Mouse (Mus musculus) embryonic facial prominence, embryonic 14.5 days (tissue): Measurements from ENCODE around the gene Cpsf4l. TPM values are rescaled to one million over a fixed set of nuclear protein-coding genes. Genes with fewer than 3 reads are reported as not detected.
A peak's percentile ranks its signal among the peaks of the same experiment; 100 is the strongest.

Experiments used
- ATAC-seq: fragments of 200-750 bp; cut with Nextera tagmentation; 2 replicates; pipeline ENCODE4 v1.8.0; 2017; ENCODE audit warnings: low read depth, moderate number of reproducible peaks, moderate TSS enrichment
- DNase-seq: peaks from one replicate; pipeline ENCODE4 v3.0.0-alpha.2; 2015; ENCODE audit warnings: low spot score
- H3K27ac ChIP-seq: fragments of 300-500 bp; sonication (generic); replicated peaks from 2 replicates; pipeline ENCODE4 v1.5.1; 2014; ENCODE audit warnings: low read depth, mild to moderate bottlenecking, low read length, moderate library complexity
- H3K27me3 ChIP-seq: fragments of 300-500 bp; sonication (generic); replicated peaks from 2 replicates; pipeline ENCODE4 v1.6.1; 2014; ENCODE audit warnings: low read length; ENCODE audit not compliant: control insufficient read depth, insufficient read depth
- H3K36me3 ChIP-seq: fragments of 300-500 bp; sonication (generic); 2 replicates; pipeline ENCODE4 v1.6.1; 2014; ENCODE audit warnings: low read length, mixed read lengths; ENCODE audit not compliant: control insufficient read depth, insufficient read depth
- H3K4me1 ChIP-seq: fragments of 300-500 bp; sonication (generic); 2 replicates; pipeline ENCODE4 v1.6.1; 2014; ENCODE audit warnings: antibody characterized with exemption, low read length; ENCODE audit not compliant: control insufficient read depth, insufficient read depth
- H3K4me2 ChIP-seq: fragments of 300-500 bp; sonication (generic); 2 replicates; pipeline ENCODE4 v1.6.1; 2014; ENCODE audit warnings: low read depth, mild to moderate bottlenecking, low read length, moderate library complexity, mixed read lengths
- H3K4me3 ChIP-seq: fragments of 300-500 bp; sonication (generic); 2 replicates; pipeline ENCODE4 v1.5.1; 2014; ENCODE audit warnings: low read depth, mild to moderate bottlenecking, low read length
- H3K9ac ChIP-seq: fragments of 300-500 bp; sonication (generic); 2 replicates; pipeline ENCODE4 v1.6.1; 2014; ENCODE audit warnings: low read depth, mild to moderate bottlenecking, low read length, moderate library complexity, mixed read lengths
- H3K9me3 ChIP-seq: fragments of 300-500 bp; sonication (generic); 2 replicates; pipeline ENCODE4 v1.6.1; 2016; ENCODE audit warnings: low read length; ENCODE audit not compliant: control insufficient read depth
- WGBS: fragments of 180-500 bp; shearing (Covaris S2); extraction: QIAGEN DNeasy Blood & Tissue Kit; methylation state at CpG from one replicate; pipeline ENCODE4 v1.1.7; 2014; 5-methylcytosine and 5-hydroxymethylcytosine counted together
- polyA plus RNA-seq: library from polyadenylated mRNA; unstranded; fragments of >200 nt; fragmentation: Nextera tagmentation; extraction: Ambion mirVana; gene quantifications from 2 replicates; pipeline ENCODE4 v1.2.1, GENCODE M21; 2014

Cpsf4l gene
- polyA plus RNA-seq, 1 experiment from 2014 or later: 1.2 TPM

DNA sequence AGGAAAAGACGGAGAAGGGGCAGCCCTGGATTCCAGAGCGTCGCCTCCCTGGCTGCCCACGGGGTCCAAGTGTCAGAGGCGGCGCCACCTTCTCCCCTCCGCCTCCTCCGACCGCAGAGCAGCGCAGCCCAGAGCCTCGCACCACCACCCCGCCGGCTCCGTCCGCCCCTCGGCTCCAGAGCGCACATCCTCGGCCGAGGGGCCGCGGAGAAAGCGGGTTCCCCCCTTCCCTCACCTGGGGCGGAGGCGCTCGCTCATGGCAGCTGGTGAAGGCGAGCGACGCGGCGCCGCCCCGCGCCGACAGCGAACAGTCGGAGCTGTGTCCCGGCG is 26.2 kb downstream of the Cpsf4l start:
- Histone ChIP-seq H3K27ac (peak overlapping the region; percentile 96), H3K9me3 (no peaks in the 10 kb centered on the region), H3K36me3 (peaks cover 12% of the 10 kb centered on the region), H3K4me2 (peak overlapping the region; percentile 85), H3K27me3 (no peaks in the 10 kb centered on the region), H3K4me3 (peak overlapping the region; percentile 91), H3K9ac (peak overlapping the region; percentile 90), H3K4me1 (peaks cover 10% of the 10 kb centered on the region)
- DNase-seq (no peak), ATAC-seq (no peak)
- WGBS: 0% methylated on average over 4 of the region's 38 CpGs

DNA sequence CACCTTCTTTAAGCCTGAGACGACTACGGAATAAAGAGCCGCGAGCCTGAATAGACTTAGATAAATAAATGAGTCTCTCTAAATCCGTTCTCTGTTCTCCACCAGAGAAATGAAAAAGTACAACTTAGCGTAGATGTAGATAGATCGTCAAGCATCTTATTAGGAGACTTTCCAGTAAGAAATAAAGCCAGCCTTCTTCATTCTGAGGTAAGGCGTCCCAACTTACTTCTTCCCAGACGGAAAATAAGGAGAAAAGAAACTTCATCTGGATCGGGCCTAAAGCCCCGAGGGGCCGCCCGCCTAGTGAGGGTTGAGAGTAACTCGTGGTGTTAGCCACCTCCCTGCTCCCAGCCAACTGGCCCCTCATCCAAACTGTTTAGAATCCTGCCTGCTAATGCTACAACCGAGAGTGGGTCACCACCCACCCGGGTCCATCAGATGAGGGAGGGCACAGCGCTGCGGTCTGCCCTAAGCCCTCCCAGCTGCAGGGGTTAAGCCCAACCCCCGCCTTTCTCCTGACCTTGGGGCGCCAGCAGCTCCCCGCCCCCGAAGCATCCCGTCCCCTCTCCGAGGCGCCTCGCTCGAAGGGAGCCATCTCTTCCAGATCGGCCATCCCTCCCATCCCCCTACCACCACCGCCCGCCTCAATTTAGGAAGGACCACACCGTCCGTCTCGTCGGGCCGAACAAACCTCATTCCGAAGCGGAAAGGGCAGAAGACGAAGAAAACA is 26.8 kb downstream of the Cpsf4l start:
- Histone ChIP-seq H3K4me2 (peak overlapping the region; percentile 85), H3K27me3 (no peaks in the 10 kb centered on the region), H3K4me1 (peaks cover 10% of the 10 kb centered on the region), H3K4me3 (peak overlapping the region; percentile 91), H3K36me3 (peaks cover 6% of the 10 kb centered on the region), H3K9ac (peak overlapping the region; percentile 90), H3K27ac (peak overlapping the region; percentile 96), H3K9me3 (no peaks in the 10 kb centered on the region)
- 2% methylated on average over 32 of the region's 38 CpGs for WGBS
- DNase-seq: peak; percentile 70
- peak; percentile 21 for ATAC-seq

DNA sequence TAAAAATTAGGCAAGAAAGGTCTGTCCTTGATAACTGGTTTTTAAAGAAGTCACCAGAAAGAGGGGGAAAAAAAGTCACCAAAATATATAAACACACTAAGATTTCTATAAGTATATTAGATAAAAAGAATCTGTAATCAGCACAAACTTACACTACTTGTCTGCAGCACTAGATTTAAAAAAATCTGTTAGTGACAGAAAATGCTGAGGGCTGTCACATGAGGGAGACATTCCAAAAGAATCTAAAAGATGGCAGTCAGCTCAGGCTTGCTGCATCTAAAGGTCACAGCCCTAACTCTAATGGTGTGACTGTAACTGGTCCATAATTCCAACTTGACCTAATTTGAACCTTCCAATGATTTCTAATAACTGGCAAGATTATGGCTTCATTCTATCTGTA is 27.8 kb downstream of the Cpsf4l start:
- Histone ChIP-seq H3K9me3 (no peaks in the 10 kb centered on the region), H3K27ac (no peak overlapping the region), H3K4me2 (peak overlapping the region; percentile 85), H3K9ac (peak overlapping the region; percentile 90; the same call in 1 of the 2 replicates), H3K36me3 (peaks cover 3% of the 10 kb centered on the region; the same call in 1 of the 2 replicates), H3K4me1 (peaks cover 10% of the 10 kb centered on the region), H3K4me3 (peak overlapping the region; percentile 91), H3K27me3 (no peaks in the 10 kb centered on the region)
- no peak for ATAC-seq
- no peak for DNase-seq

DNA sequence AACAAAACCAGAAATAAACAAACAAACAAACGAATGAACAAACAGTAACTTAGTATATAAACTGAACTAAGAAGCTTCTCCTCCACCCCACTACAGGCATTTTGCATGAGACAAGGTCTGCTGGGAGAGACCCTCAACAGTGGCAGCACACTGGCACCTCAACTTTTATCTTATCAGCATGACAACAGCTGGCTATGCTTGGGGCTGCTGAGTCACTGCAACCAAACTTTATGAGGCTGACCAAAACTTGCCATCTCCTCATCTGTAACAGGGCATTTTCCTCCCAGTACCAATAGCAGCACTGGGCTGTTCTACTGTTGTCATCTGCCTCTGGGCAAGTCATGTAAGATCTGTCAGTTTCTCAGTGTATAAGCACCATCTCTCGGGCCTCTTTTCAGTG is 28.9 kb downstream of the Cpsf4l start:
- H3K9me3 ChIP-seq: no peaks in the 10 kb centered on the region
- peaks cover 10% of the 10 kb centered on the region for H3K4me1 ChIP-seq
- no peaks in the 10 kb centered on the region for H3K27me3 ChIP-seq
- H3K9ac ChIP-seq: no peak overlapping the region
- no peak overlapping the region for H3K27ac ChIP-seq
- no peak overlapping the region for H3K4me3 ChIP-seq
- 77% methylated on average over 2 of the region's 2 CpGs for WGBS
- no peak for DNase-seq
- peaks cover 12% of the 10 kb centered on the region for H3K36me3 ChIP-seq
- ATAC-seq: no peak
- no peak overlapping the region for H3K4me2 ChIP-seq

DNA sequence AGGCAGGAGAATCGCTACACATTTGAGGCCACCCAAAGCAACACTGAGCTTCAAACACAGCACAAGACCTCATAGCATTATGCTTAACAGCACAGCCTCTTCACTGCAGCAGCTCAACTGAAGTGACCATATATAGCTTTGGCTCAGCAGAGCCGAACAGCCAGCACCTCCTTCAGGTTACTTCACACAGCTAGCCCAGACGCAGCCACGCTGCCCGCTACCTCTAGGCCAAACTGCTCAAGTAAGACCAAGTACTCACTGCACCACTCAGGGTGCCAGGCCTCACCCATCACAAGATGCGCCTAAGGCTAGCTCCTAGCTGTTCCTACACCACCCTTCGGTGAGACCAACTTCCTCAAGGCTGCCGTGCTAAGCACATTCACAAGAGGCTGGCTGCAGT is 31.4 kb downstream of the Cpsf4l start:
- Histone ChIP-seq H3K36me3 (peaks cover 28% of the 10 kb centered on the region), H3K27me3 (no peaks in the 10 kb centered on the region), H3K27ac (no peak overlapping the region), H3K4me1 (peaks cover 4% of the 10 kb centered on the region; the same call in 1 of the 2 replicates), H3K4me3 (no peak overlapping the region), H3K9me3 (no peaks in the 10 kb centered on the region), H3K9ac (no peak overlapping the region), H3K4me2 (no peak overlapping the region)
- DNase-seq (no peak), ATAC-seq (no peak)
- 90% methylated on average over 8 of the region's 8 CpGs for WGBS

DNA sequence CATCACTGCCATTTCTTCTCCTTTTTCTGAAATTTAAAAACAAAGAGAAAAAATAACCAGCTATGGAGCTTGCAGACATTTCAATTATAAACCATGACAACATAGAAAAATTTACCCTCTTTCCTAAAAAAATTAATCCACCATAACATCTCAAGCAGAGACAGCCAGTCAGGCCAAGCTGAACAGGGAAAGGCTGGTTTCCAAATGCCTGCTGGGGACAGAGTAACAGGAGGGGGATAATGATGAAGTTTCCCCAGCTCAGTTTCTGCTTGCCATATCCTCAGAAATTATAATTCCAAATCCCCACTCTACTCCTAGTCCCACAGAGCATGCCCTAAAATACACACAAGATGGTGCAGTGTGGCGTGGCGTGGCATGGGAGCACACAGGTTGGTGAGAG is 32.4 kb downstream of the Cpsf4l start:
- H3K9me3 ChIP-seq: no peaks in the 10 kb centered on the region
- no peak overlapping the region for H3K4me2 ChIP-seq
- no peak for ATAC-seq
- H3K27ac ChIP-seq: no peak overlapping the region
- peaks cover under 1% of the 10 kb centered on the region; the same call in 1 of the 2 replicates for H3K4me1 ChIP-seq
- H3K27me3 ChIP-seq: no peaks in the 10 kb centered on the region
- 92% methylated on average over 2 of the region's 2 CpGs for WGBS
- no peak overlapping the region for H3K9ac ChIP-seq
- H3K4me3 ChIP-seq: no peak overlapping the region
- DNase-seq: no peak
- H3K36me3 ChIP-seq: peaks cover 37% of the 10 kb centered on the region

DNA sequence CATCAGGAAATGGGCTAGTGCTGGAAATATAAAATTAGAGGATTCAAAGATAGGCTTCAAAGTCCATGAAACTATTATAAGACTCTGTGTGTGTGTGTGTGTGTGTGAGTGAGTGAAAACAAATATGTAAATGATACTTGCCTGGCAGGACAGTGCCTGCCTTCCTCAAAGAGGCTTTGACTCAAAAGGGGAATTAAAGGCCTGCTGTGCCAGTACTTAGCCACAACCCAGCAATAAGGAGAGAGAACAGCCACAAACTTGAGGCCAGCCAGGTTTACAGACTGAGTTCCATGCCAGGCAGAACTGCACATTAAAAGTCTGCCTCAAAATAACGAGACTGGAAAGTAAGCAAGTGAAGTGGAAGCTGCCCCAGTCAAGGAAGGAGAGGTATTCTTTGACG is 33.0 kb downstream of the Cpsf4l start:
- no peaks in the 10 kb centered on the region for H3K27me3 ChIP-seq
- no peak overlapping the region for H3K4me2 ChIP-seq
- WGBS: 67% methylated on average over 2 of the region's 2 CpGs
- no peak overlapping the region for H3K4me3 ChIP-seq
- no peaks in the 10 kb centered on the region for H3K9me3 ChIP-seq
- 0 out of 2 replicates have a peak, but pooled peaks have one; percentile 10 for ATAC-seq
- peaks cover 43% of the 10 kb centered on the region for H3K36me3 ChIP-seq
- no peak overlapping the region for H3K9ac ChIP-seq
- H3K4me1 ChIP-seq: no peaks in the 10 kb centered on the region
- peak; percentile 53 for DNase-seq
- H3K27ac ChIP-seq: peak overlapping the region; percentile 28; the same call in 1 of the 2 replicates

DNA sequence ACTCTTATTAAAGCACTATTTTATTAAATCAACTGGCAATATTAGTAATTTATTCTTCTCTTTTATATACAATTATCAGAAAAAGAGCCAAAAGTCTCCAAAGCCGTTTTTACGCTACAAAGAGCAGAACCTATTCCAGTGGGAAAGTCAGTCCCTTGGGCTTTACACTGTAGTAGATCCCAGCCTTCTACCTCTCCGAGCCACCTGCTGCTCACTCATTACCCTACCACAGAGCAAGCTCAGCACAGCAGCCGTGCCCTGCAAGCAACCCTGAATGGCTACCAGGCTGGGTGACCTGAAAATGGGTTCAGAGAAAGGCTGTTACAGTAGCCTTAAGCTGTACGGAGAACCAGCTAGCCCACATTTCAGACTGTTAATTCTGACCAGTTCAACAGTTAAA is 35.2 kb downstream of the Cpsf4l start:
- H3K27me3 ChIP-seq: no peaks in the 10 kb centered on the region
- H3K4me2 ChIP-seq: no peak overlapping the region
- no peak overlapping the region for H3K4me3 ChIP-seq
- 89% methylated on average over 5 of the region's 5 CpGs for whole genome bisulfite sequencing
- ATAC-seq: peak; percentile 68; the same call in 1 of the 2 replicates
- DNase-seq: no peak
- H3K36me3 ChIP-seq: peaks cover 50% of the 10 kb centered on the region
- no peak overlapping the region for H3K9ac ChIP-seq
- H3K4me1 ChIP-seq: no peaks in the 10 kb centered on the region
- H3K9me3 ChIP-seq: no peaks in the 10 kb centered on the region
- no peak overlapping the region for H3K27ac ChIP-seq

DNA sequence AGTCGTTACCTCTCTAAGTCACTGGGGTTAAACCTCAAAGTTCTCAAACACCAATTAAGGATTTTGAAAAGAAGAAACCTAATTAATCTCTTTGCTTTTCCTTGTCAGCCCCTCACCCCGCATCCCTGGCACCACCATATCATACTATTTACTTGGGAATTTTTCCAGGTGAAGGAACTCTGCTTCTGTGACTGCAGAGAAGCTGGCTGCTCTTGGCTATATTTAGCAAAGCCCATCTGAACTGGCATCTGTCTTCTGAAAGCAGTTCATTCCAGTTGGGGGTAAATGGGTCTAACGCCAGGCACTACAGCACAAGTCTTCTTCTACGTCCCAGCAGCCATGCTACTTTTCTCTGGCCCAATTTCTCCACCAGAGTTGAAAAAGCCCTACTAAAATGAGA is 36.2 kb downstream of the Cpsf4l start:
- no peak overlapping the region for H3K4me2 ChIP-seq
- H3K27ac ChIP-seq: no peak overlapping the region
- no peak overlapping the region for H3K9ac ChIP-seq
- no peak overlapping the region for H3K4me3 ChIP-seq
- peaks cover 53% of the 10 kb centered on the region for H3K36me3 ChIP-seq
- ATAC-seq (no peak), DNase-seq (no peak)
- H3K4me1 ChIP-seq: no peaks in the 10 kb centered on the region
- 96% methylated on average over 4 of the region's 4 CpGs for WGBS
- H3K27me3 ChIP-seq: no peaks in the 10 kb centered on the region
- H3K9me3 ChIP-seq: no peaks in the 10 kb centered on the region
